Mouse (Mus musculus) spleen, embryonic (tissue): Measurements from ENCODE around the gene Rreb1.
"Not testable (repeated sequence)": the region's sequence is repeated elsewhere in the genome, so short reads cannot be mapped to it uniquely, and the experiment has no call there.

ENCODE experiments used
- CTCF ChIA-PET: fragments of 350-600 bp; sonication (Branson Sonifier 250); formaldehyde crosslinking; loops from one replicate; lab custom pipeline; 2022; lab: Charles Lee

Gene Rreb1

GRCm38 (mm10) chr13:37826281-37826993 is 48.2 kb downstream of the Rreb1 start:
- CTCF ChIA-PET = interaction anchor here (0.7 kb wide), 1 partner anchor 30 kb away, joined by 3 read pairs; no protein-coding TSS in a partner anchor

GRCm38 (mm10) chr13:37826994-37827262 is 48.7 kb downstream of the Rreb1 start:
- CTCF ChIA-PET = interaction anchor here (0.7 kb wide), 1 partner anchor 29 kb away, joined by 3 read pairs; no protein-coding TSS in a partner anchor

DNA sequence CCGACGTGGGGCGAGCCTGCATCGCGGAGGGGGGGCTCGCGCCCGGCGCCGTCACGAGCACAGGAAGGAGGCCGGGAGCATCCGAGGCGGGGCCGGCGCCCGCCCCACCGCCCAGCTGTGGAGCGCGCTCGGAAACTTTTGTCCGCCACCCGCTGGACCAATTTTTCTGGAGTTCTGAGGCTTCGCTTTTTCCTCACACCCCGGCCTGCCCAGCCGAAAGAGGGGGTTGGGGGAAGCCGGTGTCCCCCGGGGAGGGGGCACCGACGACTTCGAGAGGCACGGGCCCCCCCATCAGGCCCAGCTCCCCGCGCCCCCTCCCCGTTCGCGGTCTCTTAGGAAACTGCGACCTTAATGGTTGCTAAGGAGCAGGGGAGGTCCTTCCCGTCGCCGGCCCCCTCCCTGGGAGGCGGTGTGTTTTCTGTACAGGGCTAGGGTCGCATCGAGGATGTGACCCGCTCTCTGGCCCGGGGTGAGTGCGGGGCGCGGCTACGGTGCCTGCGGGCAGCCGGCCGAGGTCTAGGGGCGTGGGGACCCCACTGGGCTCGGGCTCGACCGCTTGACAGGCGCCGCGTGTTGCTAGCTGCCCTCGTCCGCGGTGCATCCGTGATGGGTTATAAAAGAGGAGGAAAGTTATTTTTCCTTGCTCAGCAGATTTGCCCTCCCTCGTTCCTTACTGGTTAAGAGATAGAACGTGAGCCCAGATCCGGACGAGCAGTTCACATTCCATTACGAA is 49.2 kb downstream of the Rreb1 start:
- CTCF ChIA-PET = interaction anchor here (0.7 kb wide), 1 partner anchor 29 kb away, joined by 3 read pairs; no protein-coding TSS in a partner anchor

DNA sequence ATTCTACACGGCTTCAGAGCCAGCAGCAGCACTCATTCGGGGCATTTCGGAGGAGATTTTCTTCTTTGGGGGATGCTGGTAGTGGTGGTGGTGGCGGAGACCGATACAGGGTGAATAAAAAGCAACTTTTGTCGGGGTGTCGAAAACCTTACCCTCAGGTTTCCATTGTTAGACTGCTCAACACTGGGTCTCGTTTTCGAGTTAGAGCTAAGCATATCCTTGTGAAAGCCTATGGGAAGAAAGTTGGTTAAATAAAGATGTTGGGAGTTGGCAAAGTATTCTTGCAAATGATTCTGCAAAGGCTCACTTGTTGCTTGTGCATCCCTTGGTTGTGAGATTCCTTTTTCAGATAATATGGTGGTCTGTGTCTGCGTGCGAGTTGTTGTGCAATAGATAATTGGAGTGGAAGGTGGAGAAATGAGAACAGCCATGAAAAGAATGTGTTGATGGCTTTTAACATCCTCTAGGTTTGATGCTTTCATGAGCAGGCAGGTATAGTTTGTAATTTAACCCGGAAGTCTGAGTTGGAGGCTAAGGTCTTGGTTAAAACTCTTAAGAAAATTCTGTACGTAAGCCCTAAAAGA is 49.9 kb downstream of the Rreb1 start:
- CTCF ChIA-PET = no interaction called here

DNA sequence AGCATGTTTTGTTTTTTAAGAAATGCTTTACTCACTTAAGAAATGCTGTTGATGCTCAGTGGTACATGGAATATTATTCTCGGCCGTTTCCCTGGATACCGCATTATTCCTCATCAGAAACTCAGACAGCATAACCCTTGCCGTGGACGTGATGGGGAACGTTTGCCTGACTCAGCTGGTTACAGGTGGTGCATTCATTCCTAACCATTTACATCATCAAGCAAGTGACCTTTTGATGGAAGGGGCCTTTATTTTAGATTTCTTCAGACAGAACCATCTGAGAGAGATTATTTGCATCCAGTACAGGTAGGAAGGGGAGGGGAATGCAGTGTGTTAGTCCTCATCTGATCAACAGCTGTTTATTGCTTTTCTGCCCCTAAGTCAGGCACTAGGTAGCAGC is 50.7 kb downstream of the Rreb1 start:
- CTCF ChIA-PET = no interaction called here

DNA sequence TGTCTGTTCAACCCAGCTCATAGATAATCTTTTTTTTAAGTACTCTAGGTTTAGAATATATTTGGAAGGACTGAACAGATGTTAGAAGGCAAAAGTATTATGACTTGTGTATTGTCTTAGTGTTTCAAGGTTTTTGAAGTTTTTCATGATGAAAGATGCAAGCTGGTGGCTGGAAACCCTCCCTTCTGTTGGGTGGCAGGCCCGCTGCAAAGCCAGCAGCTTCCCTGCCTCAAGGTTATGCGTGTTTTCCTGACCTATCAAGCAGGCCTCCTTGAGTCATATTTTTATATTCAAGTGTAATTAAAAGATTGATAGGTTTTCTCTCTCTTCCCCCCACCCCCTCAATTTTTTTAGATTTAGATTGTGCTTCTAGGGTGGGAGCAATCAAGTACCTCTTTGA is 52.1 kb downstream of the Rreb1 start:
- CTCF ChIA-PET = interaction anchor here (0.8 to 1.4 kb wide), 2 partner anchors 13 to 25 kb away, joined by 3 read pairs; no protein-coding TSS in a partner anchor

DNA sequence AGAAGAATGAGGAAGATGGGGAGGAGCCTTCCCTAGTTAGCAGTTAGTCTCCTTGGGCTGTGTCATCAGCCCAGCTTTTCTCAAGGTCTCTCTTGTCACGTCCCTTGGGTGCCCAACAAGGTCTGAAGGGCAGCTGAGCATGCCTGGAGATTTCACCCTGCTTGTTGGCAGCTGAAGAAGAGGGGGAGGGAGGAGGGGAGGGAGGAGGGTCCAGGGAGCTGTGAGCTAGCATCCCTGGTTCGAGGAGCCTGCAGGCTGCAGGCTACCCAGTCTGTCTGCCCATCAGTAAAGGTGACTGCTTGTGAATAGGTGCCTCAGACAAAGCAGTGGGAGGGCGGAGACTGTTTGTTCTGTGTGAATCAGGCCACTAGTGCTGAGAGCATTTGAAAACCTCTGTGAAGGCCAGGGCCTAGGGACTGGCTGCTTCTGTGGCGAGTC is 52.7 kb downstream of the Rreb1 start:
- CTCF ChIA-PET = interaction anchor here (0.6 to 1.4 kb wide), 6 partner anchors 12 to 91 kb away, joined by 3 to 36 read pairs (median 3); no protein-coding TSS in a partner anchor

- CTCF ChIA-PET = interaction anchor here (0.6 kb wide), 1 partner anchor 21 kb away, joined by 8 read pairs; no protein-coding TSS in a partner anchor
These were observed 54.3 kb downstream of the Rreb1 start for GRCm38 (mm10) chr13:37832481-37832880.

- CTCF ChIA-PET = interaction anchor here (0.7 kb wide), 1 partner anchor 489 kb away, joined by 13 read pairs; no protein-coding TSS in a partner anchor
These were observed 55.3 kb downstream of the Rreb1 start for GRCm38 (mm10) chr13:37833500-37833899.

DNA sequence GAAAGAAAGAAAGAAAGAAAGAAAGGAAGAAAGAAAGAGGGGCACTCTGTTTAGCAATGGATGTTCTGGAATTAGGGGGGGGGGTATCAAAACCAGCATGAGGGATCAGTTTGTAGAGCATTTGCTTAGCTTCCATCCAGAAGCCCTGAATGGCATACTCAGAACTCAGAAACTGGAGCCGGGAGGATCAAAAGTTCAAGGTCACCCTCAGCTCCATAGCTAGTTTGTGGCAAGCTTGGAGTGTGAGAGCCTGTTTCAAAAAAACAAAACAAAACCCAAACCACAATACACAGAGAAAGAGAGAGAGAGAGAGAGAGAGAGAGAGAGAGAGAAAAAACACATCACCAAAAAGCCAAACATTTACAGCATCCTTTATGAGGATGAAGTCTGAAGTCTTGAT is 57.1 kb downstream of the Rreb1 start:
- CTCF ChIA-PET = no interaction called here

- CTCF ChIA-PET = not testable (repeated sequence)
These were observed 57.6 kb downstream of the Rreb1 start for GRCm38 (mm10) chr13:37835811-37836210.

- CTCF ChIA-PET = interaction anchor here (0.8 kb wide), 1 partner anchor 21 kb away, joined by 4 read pairs; no protein-coding TSS in a partner anchor
These were observed 59.2 kb downstream of the Rreb1 start for GRCm38 (mm10) chr13:37837372-37837771.

GRCm38 (mm10) chr13:37838260-37839183 is 60.3 kb downstream of the Rreb1 start:
- CTCF ChIA-PET = no interaction called here

GRCm38 (mm10) chr13:37843241-37843640 is 65.0 kb downstream of the Rreb1 start:
- CTCF ChIA-PET = interaction anchor here (1.4 kb wide), 1 partner anchor 13 kb away, joined by 3 read pairs; no protein-coding TSS in a partner anchor

GRCm38 (mm10) chr13:37843844-37844243 is 65.6 kb downstream of the Rreb1 start:
- CTCF ChIA-PET = no interaction called here

DNA sequence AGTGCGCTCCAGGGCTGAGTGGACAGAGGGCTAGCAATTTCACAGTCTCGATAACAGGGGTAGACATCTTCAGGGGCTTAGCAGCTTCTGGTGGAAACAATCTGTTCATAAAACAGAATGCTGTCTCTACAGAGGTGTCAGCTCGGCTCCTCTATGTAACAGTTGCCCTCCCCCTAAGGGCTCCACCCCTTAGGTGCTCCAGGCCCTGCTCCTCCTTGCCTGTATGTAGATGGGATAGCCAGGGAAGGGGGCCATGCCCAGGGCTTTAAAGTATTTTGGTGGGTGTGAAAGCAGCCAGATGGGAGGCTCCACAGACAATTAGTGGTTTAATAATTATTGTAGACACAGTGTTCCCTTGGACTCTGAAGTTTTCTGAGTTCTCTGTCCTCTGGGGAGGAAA is 67.0 kb downstream of the Rreb1 start:
- CTCF ChIA-PET = no interaction called here

- CTCF ChIA-PET = interaction anchor here (0.6 to 0.8 kb wide), 4 partner anchors 14 to 137 kb away, joined by 3 to 36 read pairs (median 4); no protein-coding TSS in a partner anchor
These were observed 67.4 kb downstream of the Rreb1 start for GRCm38 (mm10) chr13:37845641-37846040.

GRCm38 (mm10) chr13:37846507-37846906 is 68.3 kb downstream of the Rreb1 start:
- CTCF ChIA-PET = interaction anchor here (0.6 kb wide), 2 partner anchors 28 to 136 kb away, joined by 5 read pairs; no protein-coding TSS in a partner anchor

GRCm38 (mm10) chr13:37846962-37847570 is 68.9 kb downstream of the Rreb1 start:
- CTCF ChIA-PET = interaction anchor here (0.6 kb wide), 1 partner anchor 28 kb away, joined by 5 read pairs; no protein-coding TSS in a partner anchor
